Mouse (Mus musculus): ENCODE results near the gene Padi3. TPM values are rescaled to one million over a fixed set of nuclear protein-coding genes. Genes with fewer than 3 reads are reported as not detected.

Gene Padi3
- polyA plus RNA-seq, 1 experiment, result 0.14 TPM

DNA sequence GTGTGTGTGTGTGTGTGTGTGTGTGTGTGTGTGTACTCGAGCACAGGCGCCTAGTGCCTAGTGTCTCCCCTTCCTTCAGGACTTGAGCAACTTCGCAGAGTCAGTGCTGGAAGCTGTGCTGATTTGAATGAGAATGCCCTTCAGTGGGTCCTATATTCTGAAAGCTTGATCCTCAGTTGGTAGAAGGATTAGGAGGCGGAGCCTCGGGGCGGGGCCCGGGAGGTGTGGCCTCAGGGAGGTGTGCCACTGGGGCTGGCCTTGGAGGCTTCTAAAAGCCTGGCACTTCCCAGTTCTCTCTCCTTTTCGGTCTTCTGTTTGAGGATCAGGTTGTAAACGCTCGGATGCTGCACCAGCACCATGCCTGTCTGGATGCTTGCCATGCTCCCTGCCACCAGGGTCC is 25.2 kb upstream of the Padi3 start:
- Histone ChIP-seq H3K36me3 (ENCODE audit: control insufficient read depth, insufficient read depth, low read length) (no peaks in the 10 kb centered on the region), H3K4me1 (ENCODE audit: control insufficient read depth, insufficient read depth, insufficient read length) (no peaks in the 10 kb centered on the region), H3K27ac (ENCODE audit: insufficient read depth, low read length) (no peak overlapping the region), H3K4me3 (ENCODE audit: extremely low read depth, insufficient read depth, insufficient read length) (no peak overlapping the region), H3K27me3 (ENCODE audit: control insufficient read depth, insufficient read depth, low read length) (no peaks in the 10 kb centered on the region)
- WGBS, result 32% methylated on average over 10 of the region's 10 CpGs
- no peak for TF ChIP-seq POLR2A (IDR thresholded peaks at IDR 0.05; ENCODE audit: low read depth, low read length)
- TF ChIP-seq CTCF (IDR thresholded peaks at IDR 0.05; ENCODE audit: extremely low read depth, insufficient read depth, insufficient read length, insufficient replicate concordance), result no peak
- no peak for DNase-seq (ENCODE audit: low read depth in 1 of 2, low spot score in 2 of 2)

DNA sequence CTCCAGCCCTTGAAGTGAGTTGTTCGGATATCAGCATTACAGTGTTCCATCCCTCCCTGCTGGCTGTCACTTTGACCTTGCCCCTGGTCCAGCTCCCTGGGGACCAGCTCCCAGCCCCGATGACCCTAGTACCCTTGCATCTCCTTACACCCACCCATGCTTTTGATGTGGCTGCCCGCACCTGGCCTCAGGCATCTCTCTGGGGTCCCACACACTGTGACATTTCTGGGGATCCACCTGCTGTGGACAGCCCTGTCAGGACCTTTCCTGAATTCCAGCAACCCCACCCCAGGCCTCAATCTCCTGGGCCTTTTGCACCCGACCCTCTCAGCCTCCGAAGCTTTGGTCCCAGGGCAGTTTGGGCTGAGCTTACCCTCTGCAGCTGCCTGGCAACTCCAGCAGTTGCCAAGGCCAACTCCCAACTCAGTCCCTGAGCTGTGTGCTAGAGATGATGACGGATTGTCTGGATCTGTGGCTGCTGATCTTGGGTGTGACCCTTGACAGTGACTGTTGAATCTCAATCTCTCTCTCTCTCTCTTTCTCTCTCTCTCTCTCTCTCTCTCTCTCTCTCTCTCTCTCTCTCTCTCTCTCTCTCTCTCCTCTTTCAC is 24.0 kb upstream of the Padi3 start:
- no peak for TF ChIP-seq CTCF (IDR thresholded peaks at IDR 0.05; ENCODE audit: extremely low read depth, insufficient read depth, insufficient read length, insufficient replicate concordance)
- TF ChIP-seq POLR2A (IDR thresholded peaks at IDR 0.05; ENCODE audit: low read depth, low read length), result no peak
- Histone ChIP-seq H3K27ac (ENCODE audit: insufficient read depth, low read length) (no peak overlapping the region), H3K4me3 (ENCODE audit: extremely low read depth, insufficient read depth, insufficient read length) (no peak overlapping the region), H3K4me1 (ENCODE audit: control insufficient read depth, insufficient read depth, insufficient read length) (no peaks in the 10 kb centered on the region), H3K27me3 (ENCODE audit: control insufficient read depth, insufficient read depth, low read length) (no peaks in the 10 kb centered on the region), H3K36me3 (ENCODE audit: control insufficient read depth, insufficient read depth, low read length) (no peaks in the 10 kb centered on the region)
- 84% methylated on average over 6 of the region's 6 CpGs for WGBS
- DNase-seq (ENCODE audit: low read depth in 1 of 2, low spot score in 2 of 2), result no peak

- H3K27me3 ChIP-seq (ENCODE audit: control insufficient read depth, insufficient read depth, low read length), result no peaks in the 10 kb centered on the region
- no peak overlapping the region for H3K4me3 ChIP-seq (ENCODE audit: extremely low read depth, insufficient read depth, insufficient read length)
- no peak for DNase-seq (ENCODE audit: low read depth in 1 of 2, low spot score in 2 of 2)
- no peak for TF ChIP-seq CTCF (IDR thresholded peaks at IDR 0.05; ENCODE audit: extremely low read depth, insufficient read depth, insufficient read length, insufficient replicate concordance)
- TF ChIP-seq POLR2A (IDR thresholded peaks at IDR 0.05; ENCODE audit: low read depth, low read length), result no peak
- no peaks in the 10 kb centered on the region for H3K36me3 ChIP-seq (ENCODE audit: control insufficient read depth, insufficient read depth, low read length)
- WGBS, result 60% methylated on average over 8 of the region's 8 CpGs
- H3K4me1 ChIP-seq (ENCODE audit: control insufficient read depth, insufficient read depth, insufficient read length), result no peaks in the 10 kb centered on the region
- no peak overlapping the region for H3K27ac ChIP-seq (ENCODE audit: insufficient read depth, low read length)
These were observed 22.4 kb upstream of the Padi3 start for GRCm38 (mm10) chr4:140832821-140833220.

- H3K27me3 ChIP-seq (ENCODE audit: control insufficient read depth, insufficient read depth, low read length), result no peaks in the 10 kb centered on the region
- TF ChIP-seq CTCF (IDR thresholded peaks at IDR 0.05; ENCODE audit: extremely low read depth, insufficient read depth, insufficient read length, insufficient replicate concordance) (no peak), POLR2A (IDR thresholded peaks at IDR 0.05; ENCODE audit: low read depth, low read length) (no peak)
- no peaks in the 10 kb centered on the region for H3K4me1 ChIP-seq (ENCODE audit: control insufficient read depth, insufficient read depth, insufficient read length)
- 98% methylated on average over 4 of the region's 4 CpGs for WGBS
- no peak for DNase-seq (ENCODE audit: low read depth in 1 of 2, low spot score in 2 of 2)
- H3K27ac ChIP-seq (ENCODE audit: insufficient read depth, low read length), result no peak overlapping the region
- H3K4me3 ChIP-seq (ENCODE audit: extremely low read depth, insufficient read depth, insufficient read length), result no peak overlapping the region
- H3K36me3 ChIP-seq (ENCODE audit: control insufficient read depth, insufficient read depth, low read length), result no peaks in the 10 kb centered on the region
These were observed 21.4 kb upstream of the Padi3 start for GRCm38 (mm10) chr4:140831808-140832207.

- H3K4me1 ChIP-seq (ENCODE audit: control insufficient read depth, insufficient read depth, insufficient read length), result peaks cover 6% of the 10 kb centered on the region; the same call in 1 of the 2 replicates
- H3K4me3 ChIP-seq (ENCODE audit: extremely low read depth, insufficient read depth, insufficient read length), result no peak overlapping the region
- H3K36me3 ChIP-seq (ENCODE audit: control insufficient read depth, insufficient read depth, low read length), result no peaks in the 10 kb centered on the region
- no peak overlapping the region for H3K27ac ChIP-seq (ENCODE audit: insufficient read depth, low read length)
- no peak for DNase-seq (ENCODE audit: low read depth in 1 of 2, low spot score in 2 of 2)
- no peaks in the 10 kb centered on the region for H3K27me3 ChIP-seq (ENCODE audit: control insufficient read depth, insufficient read depth, low read length)
- WGBS, result 64% methylated on average over 3 of the region's 3 CpGs
- TF ChIP-seq POLR2A (IDR thresholded peaks at IDR 0.05; ENCODE audit: low read depth, low read length), result no peak
- TF ChIP-seq CTCF (IDR thresholded peaks at IDR 0.05; ENCODE audit: extremely low read depth, insufficient read depth, insufficient read length, insufficient replicate concordance), result peak; percentile 42; the same call in 1 of the 2 replicates
These were observed 16.8 kb upstream of the Padi3 start for GRCm38 (mm10) chr4:140827237-140827636.

DNA sequence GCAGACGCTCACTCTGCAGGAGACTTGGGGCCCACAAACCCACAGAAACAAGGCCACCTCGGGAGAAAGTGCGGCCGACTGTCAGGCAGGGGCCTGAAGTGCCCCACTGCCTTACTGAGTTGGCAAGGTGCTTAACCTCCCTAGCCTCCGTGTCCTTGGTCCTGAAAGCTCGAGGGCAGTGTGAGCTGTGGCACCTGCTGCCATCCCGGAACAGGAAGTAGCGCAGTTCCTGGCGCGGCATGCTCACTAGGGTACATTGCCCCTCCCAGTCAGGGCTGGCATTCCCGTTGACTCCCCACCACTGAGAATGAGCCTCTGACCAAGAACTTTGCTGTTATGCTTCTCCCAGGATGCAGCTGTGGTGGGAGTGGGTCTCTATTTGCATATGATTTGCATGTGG is 15.5 kb upstream of the Padi3 start:
- Histone ChIP-seq H3K27ac (ENCODE audit: insufficient read depth, low read length) (no peak overlapping the region), H3K27me3 (ENCODE audit: control insufficient read depth, insufficient read depth, low read length) (no peaks in the 10 kb centered on the region), H3K4me3 (ENCODE audit: extremely low read depth, insufficient read depth, insufficient read length) (no peak overlapping the region), H3K4me1 (ENCODE audit: control insufficient read depth, insufficient read depth, insufficient read length) (peaks cover 6% of the 10 kb centered on the region; the same call in 1 of the 2 replicates), H3K36me3 (ENCODE audit: control insufficient read depth, insufficient read depth, low read length) (no peaks in the 10 kb centered on the region)
- no peak for TF ChIP-seq CTCF (IDR thresholded peaks at IDR 0.05; ENCODE audit: extremely low read depth, insufficient read depth, insufficient read length, insufficient replicate concordance)
- TF ChIP-seq POLR2A (IDR thresholded peaks at IDR 0.05; ENCODE audit: low read depth, low read length), result no peak
- DNase-seq (ENCODE audit: low read depth in 1 of 2, low spot score in 2 of 2), result no peak
- 34% methylated on average over 11 of the region's 11 CpGs for WGBS

GRCm38 (mm10) chr4:140821988-140822387 is 11.5 kb upstream of the Padi3 start:
- TF ChIP-seq CTCF (IDR thresholded peaks at IDR 0.05; ENCODE audit: extremely low read depth, insufficient read depth, insufficient read length, insufficient replicate concordance) (peak; percentile 34; the same call in 1 of the 2 replicates), POLR2A (IDR thresholded peaks at IDR 0.05; ENCODE audit: low read depth, low read length) (no peak)
- no peaks in the 10 kb centered on the region for H3K36me3 ChIP-seq (ENCODE audit: control insufficient read depth, insufficient read depth, low read length)
- 64% methylated on average over 5 of the region's 5 CpGs for WGBS
- H3K27ac ChIP-seq (ENCODE audit: insufficient read depth, low read length), result no peak overlapping the region
- DNase-seq (ENCODE audit: low read depth in 1 of 2, low spot score in 2 of 2), result peak in 1 of 2 experiments; percentile 46
- H3K4me3 ChIP-seq (ENCODE audit: extremely low read depth, insufficient read depth, insufficient read length), result no peak overlapping the region
- peaks cover 6% of the 10 kb centered on the region; the same call in 1 of the 2 replicates for H3K4me1 ChIP-seq (ENCODE audit: control insufficient read depth, insufficient read depth, insufficient read length)
- no peaks in the 10 kb centered on the region for H3K27me3 ChIP-seq (ENCODE audit: control insufficient read depth, insufficient read depth, low read length)

Data from spleen, adult 2 months (tissue).